Mouse (Mus musculus): ENCODE data around the gene Cdkn1a. TPM values are rescaled to one million over a fixed set of nuclear protein-coding genes. Genes with fewer than 3 reads are reported as not detected.

The Cdkn1a gene
- total and polyA plus RNA-seq, 3 experiments: 30.4 to 156 (median 56.4) TPM

- 84% methylated on average over 9 of the region's 9 CpGs for WGBS
- H3K9ac ChIP-seq (ENCODE audit: low read depth, low read length): no peak overlapping the region
- no peaks in the 10 kb centered on the region for H3K36me3 ChIP-seq (ENCODE audit: control insufficient read depth, insufficient read depth, low read length)
- TF ChIP-seq CTCF (IDR thresholded peaks at IDR 0.05) (no peak), POLR2A (IDR thresholded peaks at IDR 0.05; ENCODE audit: insufficient read depth, low read depth, low read length) (no peak)
- H3K4me3 ChIP-seq: no peak overlapping the region
- intact Hi-C loops (cut with DNase I): no loop called here
- no peaks in the 10 kb centered on the region for H3K79me2 ChIP-seq (replicated peaks; ENCODE audit: control insufficient read depth, insufficient read depth, low read length)
- H3K27me3 ChIP-seq (ENCODE audit: control insufficient read depth, insufficient read depth, low read length): no peaks in the 10 kb centered on the region
- DNase-seq: no peak
- no peak overlapping the region for H3K27ac ChIP-seq
- H3K4me1 ChIP-seq (ENCODE audit: control insufficient read depth, insufficient read depth, low read length): peaks cover 5% of the 10 kb centered on the region
Measured at GRCm38 (mm10) chr17:29060946-29061345, 29.8 kb upstream of the Cdkn1a start.

DNA sequence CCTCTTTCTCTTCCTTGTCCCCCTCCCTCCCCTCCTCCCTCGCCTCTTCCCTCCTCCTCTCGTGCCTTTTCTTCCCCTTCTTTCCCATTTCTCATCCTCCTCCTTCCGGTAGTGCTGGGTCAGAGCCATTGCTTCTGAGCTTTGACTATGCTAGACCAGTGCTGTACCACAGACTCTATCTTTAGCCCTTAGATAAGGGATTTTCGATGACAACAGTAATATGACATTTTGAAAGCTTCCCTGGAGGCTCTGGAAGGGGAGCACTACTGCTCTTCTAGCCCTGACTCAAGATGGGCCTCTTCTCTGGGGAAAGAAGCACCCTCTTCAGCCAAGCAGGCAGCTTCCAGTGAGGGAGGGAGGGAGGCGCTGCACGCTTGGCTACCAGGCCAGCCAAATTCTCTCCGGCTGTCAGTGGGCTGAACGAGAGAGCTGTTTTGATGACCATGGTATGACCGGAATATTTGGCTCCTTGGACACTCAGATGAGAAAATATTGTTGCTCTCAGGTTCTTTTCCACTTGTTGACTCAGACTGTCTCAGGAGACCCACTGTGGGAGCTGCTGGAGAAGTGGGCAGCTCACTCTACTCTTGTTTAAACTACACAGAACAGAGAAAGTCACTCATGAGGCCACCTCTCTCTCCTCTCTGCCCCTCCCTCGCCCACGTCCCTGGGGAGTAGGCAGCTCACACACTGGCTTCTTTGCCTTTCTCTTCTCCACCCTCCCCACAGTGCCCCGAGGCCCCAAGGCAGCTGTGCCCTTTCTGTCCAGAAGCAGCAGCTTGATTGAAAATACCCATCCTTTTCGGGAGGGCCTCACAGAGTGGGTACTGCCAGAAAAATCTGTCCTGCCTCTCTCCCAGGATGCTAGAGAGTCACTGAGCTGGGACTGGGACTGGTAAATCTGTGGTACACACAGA lies 28.4 kb upstream of the Cdkn1a start:
- Histone ChIP-seq H3K27me3 (ENCODE audit: control insufficient read depth, insufficient read depth, low read length) (no peaks in the 10 kb centered on the region), H3K27ac (peak overlapping the region; percentile 42; the same call in 1 of the 2 replicates), H3K4me3 (no peak overlapping the region), H3K9ac (ENCODE audit: low read depth, low read length) (no peak overlapping the region), H3K36me3 (ENCODE audit: control insufficient read depth, insufficient read depth, low read length) (no peaks in the 10 kb centered on the region), H3K4me1 (ENCODE audit: control insufficient read depth, insufficient read depth, low read length) (peaks cover 5% of the 10 kb centered on the region), H3K79me2 (replicated peaks; ENCODE audit: control insufficient read depth, insufficient read depth, low read length) (no peaks in the 10 kb centered on the region)
- peak in 1 of 2 experiments; percentile 69 for DNase-seq
- 32% methylated on average over 13 of the region's 13 CpGs for WGBS
- intact Hi-C loops (cut with DNase I): loop anchor here (2.0 kb wide), 1 partner anchor 14 kb away; no protein-coding TSS in a partner anchor
- TF ChIP-seq POLR2A (IDR thresholded peaks at IDR 0.05; ENCODE audit: insufficient read depth, low read depth, low read length) (no peak), CTCF (IDR thresholded peaks at IDR 0.05) (0 out of 2 replicates have a peak, but pooled peaks have one; percentile 20)

- intact Hi-C loops (cut with DNase I): loop anchor here (2.0 kb wide), 1 partner anchor 13 kb away; no protein-coding TSS in a partner anchor
- Histone ChIP-seq H3K27me3 (ENCODE audit: control insufficient read depth, insufficient read depth, low read length) (no peaks in the 10 kb centered on the region), H3K9ac (ENCODE audit: low read depth, low read length) (no peak overlapping the region), H3K4me3 (no peak overlapping the region), H3K27ac (no peak overlapping the region), H3K36me3 (ENCODE audit: control insufficient read depth, insufficient read depth, low read length) (no peaks in the 10 kb centered on the region), H3K4me1 (ENCODE audit: control insufficient read depth, insufficient read depth, low read length) (peaks cover 2% of the 10 kb centered on the region; the same call in 1 of the 2 replicates), H3K79me2 (replicated peaks; ENCODE audit: control insufficient read depth, insufficient read depth, low read length) (no peaks in the 10 kb centered on the region)
- no peak for TF ChIP-seq EP300 (IDR thresholded peaks at IDR 0.05; ENCODE audit: insufficient read depth, low read depth, low read length)
- no peak for TF ChIP-seq CTCF (IDR thresholded peaks at IDR 0.05)
- TF ChIP-seq POLR2A (IDR thresholded peaks at IDR 0.05; ENCODE audit: insufficient read depth, low read depth, low read length): no peak
- 70% methylated on average over 8 of the region's 8 CpGs for WGBS
- DNase-seq: no peak
Measured at GRCm38 (mm10) chr17:29063121-29063987, 27.4 kb upstream of the Cdkn1a start.

- WGBS: 54% methylated on average over 2 of the region's 2 CpGs
- TF ChIP-seq POLR2A (IDR thresholded peaks at IDR 0.05; ENCODE audit: insufficient read depth, low read depth, low read length) (no peak), EP300 (IDR thresholded peaks at IDR 0.05; ENCODE audit: insufficient read depth, low read depth, low read length) (no peak), CTCF (IDR thresholded peaks at IDR 0.05) (no peak)
- no peaks in the 10 kb centered on the region for H3K36me3 ChIP-seq (ENCODE audit: control insufficient read depth, insufficient read depth, low read length)
- no peak overlapping the region for H3K4me3 ChIP-seq
- intact Hi-C loops (cut with DNase I): loop anchor here (2.0 kb wide), 1 partner anchor 13 kb away; no protein-coding TSS in a partner anchor
- H3K79me2 ChIP-seq (replicated peaks; ENCODE audit: control insufficient read depth, insufficient read depth, low read length): no peaks in the 10 kb centered on the region
- no peak overlapping the region for H3K9ac ChIP-seq (ENCODE audit: low read depth, low read length)
- no peak overlapping the region for H3K27ac ChIP-seq
- H3K4me1 ChIP-seq (ENCODE audit: control insufficient read depth, insufficient read depth, low read length): peaks cover 2% of the 10 kb centered on the region; the same call in 1 of the 2 replicates
- H3K27me3 ChIP-seq (ENCODE audit: control insufficient read depth, insufficient read depth, low read length): no peaks in the 10 kb centered on the region
- no peak for DNase-seq
Measured at GRCm38 (mm10) chr17:29063988-29064285, 26.8 kb upstream of the Cdkn1a start.

DNA sequence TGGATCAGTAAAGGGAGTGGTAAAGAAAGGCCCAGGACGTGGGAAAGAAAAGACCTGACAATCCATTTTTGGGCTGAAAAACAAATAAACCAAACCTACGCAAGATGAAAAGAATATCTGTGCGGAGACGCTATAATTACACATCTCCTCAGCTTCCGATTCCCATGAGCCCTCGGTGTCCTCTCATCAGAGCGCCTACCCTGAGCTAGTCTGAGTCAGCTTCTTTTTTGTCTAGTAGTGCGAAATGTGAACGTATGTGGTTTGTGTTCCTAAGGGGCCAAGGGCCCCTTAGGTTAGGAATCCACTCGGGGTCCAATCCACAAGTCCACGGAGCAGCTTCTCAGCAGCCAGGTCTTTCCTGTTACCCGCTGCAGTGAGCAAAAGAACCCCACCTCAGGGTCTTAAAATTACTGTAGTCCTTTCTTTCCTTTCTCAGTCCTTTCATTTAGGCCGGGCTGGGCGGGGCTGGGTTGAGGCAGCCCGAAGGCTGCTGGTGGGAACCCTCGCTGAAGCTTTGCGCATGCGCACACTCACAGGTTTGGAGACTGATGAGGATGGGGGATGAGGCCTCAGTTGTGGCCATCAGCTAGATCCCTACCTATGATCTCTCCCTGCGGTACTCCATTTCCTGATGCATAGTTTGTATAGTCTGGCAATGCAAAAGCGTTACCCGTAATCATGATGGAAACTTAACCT lies 25.4 kb upstream of the Cdkn1a start:
- no peak for DNase-seq
- Histone ChIP-seq H3K27ac (no peak overlapping the region), H3K4me1 (ENCODE audit: control insufficient read depth, insufficient read depth, low read length) (peaks cover 2% of the 10 kb centered on the region; the same call in 1 of the 2 replicates), H3K36me3 (ENCODE audit: control insufficient read depth, insufficient read depth, low read length) (no peaks in the 10 kb centered on the region), H3K79me2 (replicated peaks; ENCODE audit: control insufficient read depth, insufficient read depth, low read length) (no peaks in the 10 kb centered on the region), H3K27me3 (ENCODE audit: control insufficient read depth, insufficient read depth, low read length) (no peaks in the 10 kb centered on the region), H3K9ac (ENCODE audit: low read depth, low read length) (no peak overlapping the region), H3K4me3 (no peak overlapping the region)
- TF ChIP-seq POLR2A (IDR thresholded peaks at IDR 0.05; ENCODE audit: insufficient read depth, low read depth, low read length) (no peak), CTCF (IDR thresholded peaks at IDR 0.05) (no peak), EP300 (IDR thresholded peaks at IDR 0.05; ENCODE audit: insufficient read depth, low read depth, low read length) (no peak)
- WGBS: 86% methylated on average over 21 of the region's 21 CpGs
- intact Hi-C loops (cut with DNase I): no loop called here
